Mouse (Mus musculus) common myeloid progenitor, adult 5-6 weeks (primary cell): ENCODE measurements around the gene Tpcn2. TPM values are rescaled to one million over a fixed set of nuclear protein-coding genes. Genes with fewer than 3 reads are reported as not detected.

Source experiments
- ATAC-seq: replicated peaks from 2 replicates; pipeline ENCODE4 v1.8.0; 2016; ENCODE audit warnings: low read depth, mild to moderate bottlenecking, moderate TSS enrichment, inconsistent platforms; ENCODE audit not compliant: poor library complexity, severe bottlenecking
- total RNA-seq: library from RNA; stranded (forward); fragments of 200-1000, 187-1606 nt; gene quantifications from 2 replicates; pipeline ENCODE4 v1.2.3, GENCODE M21; 2017

The Tpcn2 gene
- total RNA-seq, 1 experiment from 2014 or later = 8.7 TPM

DNA sequence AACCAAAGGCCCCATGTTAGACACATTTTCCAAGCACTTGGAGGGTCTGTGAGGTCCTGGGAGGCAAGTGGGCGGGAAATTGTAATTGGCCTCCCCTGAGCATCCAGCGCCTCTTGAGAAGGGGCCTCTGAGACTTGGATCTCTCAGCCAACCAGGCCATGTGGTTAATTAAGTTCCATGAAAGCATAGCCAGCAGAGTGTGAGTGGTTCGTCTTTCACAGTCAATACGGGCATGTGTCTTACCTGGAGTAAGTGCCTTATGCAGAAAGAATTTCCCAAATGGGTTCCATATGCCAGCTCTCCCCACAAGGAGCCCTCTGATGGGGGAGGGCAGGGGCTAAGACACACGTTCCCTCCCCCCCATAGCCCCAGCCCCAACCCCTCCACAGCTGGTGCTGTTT is 104.1 kb downstream of the Tpcn2 start:
- no peak for ATAC-seq

DNA sequence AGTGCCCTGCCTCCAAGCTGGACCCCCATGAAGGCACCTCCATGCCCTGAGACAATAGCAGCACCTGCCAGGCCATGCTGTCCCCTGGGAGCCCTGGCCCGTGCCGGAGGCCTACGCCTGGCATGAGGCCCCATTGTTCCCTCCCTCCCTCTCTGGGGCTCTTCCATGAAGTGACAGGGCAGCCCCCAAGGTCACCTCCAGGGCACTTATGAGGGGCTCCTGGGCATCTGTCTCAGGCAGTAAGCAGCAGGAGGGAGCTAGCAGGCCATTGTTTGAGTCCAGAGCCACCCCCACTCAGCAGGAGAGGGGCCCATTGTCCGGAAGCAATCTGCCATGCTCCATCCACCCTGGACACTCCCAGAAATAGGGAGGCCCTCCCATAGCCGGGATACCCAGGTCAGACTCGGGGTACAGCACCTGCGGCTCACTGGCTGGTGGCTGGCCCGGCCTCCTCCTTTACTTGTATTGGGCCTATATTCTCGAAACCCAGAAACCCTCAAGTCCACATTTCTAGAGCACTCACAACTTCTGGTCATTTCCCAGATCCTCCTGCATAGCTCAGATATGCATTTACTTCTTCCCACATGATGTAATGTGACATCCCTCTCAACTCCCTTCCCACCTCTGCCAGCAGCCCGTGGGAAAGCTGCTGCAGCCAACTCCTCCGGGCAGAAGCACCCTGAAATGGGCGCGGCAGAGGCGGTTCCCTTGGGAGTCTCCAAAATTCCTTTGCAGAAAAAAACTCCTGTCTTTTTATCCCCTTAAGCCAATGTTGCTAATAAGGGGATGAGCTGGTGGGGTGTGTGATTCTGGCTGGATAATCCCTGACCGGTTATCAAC is 106.8 kb downstream of the Tpcn2 start:
- ATAC-seq = no peak

DNA sequence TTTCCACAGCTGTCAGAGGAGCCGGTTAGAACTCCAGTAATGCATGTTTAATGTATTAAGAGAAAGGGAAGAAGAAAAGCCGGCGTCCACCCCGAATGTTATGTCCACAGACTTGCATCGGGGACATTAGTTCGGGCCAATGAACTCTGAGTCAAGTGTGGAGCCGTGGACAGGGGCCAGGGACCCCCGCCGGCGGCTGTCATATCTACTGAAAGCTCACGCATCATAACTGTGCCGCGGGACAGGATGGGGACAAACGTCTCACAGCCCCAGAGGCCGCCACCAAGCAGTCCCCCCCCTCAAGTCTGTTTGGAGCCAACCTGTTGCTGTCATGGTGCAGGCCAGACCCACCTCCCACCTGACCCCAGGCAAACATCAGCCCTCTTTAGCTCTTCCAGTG is 110.2 kb downstream of the Tpcn2 start:
- ATAC-seq = no peak

DNA sequence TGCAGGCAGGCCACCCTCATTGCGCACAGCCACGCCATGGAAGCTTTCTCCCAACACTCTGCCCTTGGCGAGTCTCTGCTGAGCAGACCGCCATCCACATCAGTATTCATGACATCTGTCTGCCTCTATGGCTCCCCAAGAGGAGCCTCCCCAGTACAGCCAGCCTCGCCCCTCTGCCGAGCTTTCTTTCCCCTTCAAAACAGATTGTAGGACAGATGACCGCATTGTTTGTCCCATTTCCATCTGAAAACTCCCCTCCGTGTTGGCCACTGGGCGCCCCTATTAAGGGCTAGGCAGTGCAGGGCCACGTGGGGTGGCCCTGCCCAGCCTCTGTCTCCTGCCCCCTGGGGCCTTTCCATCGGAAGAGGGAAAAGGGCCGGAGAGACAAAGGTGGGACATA is 110.7 kb downstream of the Tpcn2 start:
- ATAC-seq = no peak

DNA sequence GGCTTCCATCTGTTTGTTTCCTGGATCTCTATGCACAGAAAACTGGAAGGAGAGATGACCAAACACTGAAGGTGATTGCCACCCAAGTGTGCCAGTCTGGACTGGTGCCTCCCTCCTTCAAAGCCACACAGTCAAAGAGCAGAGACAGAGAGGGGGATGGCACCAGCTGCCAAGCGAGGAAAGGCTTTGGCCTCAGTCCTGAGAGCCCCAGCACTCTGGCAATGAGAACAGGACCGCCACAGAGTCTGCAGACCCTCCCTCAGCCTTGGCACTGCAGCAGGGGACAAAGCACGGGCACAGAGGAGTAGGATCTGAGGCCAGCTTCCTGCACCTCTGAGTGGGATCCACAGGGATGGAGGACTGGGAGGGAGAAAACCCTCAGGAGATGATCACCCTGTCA is 114.1 kb downstream of the Tpcn2 start:
- no peak for ATAC-seq

DNA sequence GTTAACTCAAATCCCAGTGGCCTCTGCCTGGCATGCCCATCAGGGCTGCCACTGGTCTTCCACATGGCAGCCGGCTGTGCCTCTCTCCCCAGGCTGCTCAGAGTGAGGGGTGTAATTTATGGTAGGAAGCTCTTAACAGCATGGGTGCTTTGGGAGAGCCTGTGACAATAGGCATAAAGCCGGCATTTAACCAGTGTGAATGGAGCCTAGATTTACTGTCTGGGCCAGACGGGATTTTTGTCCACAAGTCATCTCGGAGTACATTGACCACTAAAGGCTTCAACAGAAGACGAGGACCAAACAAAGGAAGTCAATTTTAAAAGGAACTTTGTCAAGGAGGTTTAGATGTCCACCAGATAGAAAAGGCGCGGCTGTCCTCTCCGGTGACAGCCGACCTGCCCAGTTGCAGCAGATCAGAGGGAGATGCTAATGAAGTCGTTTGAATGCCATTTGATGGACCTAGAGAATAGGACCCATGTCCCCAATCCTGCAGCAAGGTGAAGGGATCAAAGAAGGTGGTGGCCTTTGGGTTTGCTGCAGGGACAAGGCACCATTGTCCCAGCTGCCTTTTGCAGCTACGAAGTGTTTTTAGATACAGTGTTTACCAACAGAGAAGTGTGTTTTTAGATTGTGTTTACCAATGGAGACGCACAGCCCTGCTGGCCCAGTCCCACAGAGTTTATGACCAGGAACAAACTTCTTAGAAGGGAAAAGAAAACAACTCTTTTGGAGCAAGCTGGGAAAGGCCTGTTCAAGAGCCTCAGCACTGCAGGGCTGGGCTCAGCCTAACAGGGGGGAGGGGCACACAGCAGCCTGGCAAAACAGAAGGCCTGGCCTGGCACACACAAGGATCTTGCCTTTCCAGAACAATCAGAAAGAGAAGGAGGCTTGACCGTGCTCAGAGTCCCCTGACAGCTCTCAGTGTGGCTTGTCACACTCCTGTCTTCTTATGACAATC is 124.2 kb downstream of the Tpcn2 start:
- no peak for ATAC-seq

DNA sequence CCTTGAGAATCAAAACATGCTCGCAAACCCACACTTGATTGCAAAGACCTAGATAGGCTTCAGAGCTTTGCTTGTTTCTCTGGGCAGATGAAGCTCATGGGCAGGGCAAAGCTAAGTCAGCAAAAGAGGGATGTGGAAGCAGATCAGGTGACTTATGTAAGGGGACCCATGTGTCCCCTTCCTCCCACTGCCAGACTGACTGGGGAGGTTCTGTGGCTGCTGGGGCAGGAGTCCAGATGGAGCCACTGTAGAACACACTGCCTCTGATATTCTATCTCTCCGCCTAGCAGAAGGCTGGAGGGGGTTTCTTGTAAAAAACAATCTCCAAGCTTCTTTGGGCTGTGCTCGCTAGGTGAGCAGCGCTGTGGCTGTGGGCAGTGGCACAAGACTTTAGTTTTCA is 128.1 kb downstream of the Tpcn2 start:
- no peak for ATAC-seq

DNA sequence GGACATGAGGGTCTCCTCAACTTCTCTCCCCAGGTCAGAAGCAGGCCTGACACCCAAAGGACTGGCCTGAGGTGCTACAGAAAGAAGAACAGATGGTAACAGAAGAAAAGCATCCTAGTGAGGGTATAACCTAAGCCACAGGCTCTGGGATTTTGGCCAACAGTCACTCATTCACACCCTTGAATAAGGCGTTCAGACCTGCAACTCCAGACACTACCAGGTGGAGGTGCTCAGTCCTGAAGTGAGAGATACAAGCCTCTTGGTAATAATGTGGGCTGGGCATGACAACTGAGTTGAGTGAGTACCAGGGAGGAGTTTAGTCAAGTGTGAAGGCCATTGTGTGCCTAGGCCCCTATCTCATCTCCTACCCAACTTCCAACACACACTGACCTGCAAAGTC is 129.7 kb downstream of the Tpcn2 start:
- no peak for ATAC-seq

DNA sequence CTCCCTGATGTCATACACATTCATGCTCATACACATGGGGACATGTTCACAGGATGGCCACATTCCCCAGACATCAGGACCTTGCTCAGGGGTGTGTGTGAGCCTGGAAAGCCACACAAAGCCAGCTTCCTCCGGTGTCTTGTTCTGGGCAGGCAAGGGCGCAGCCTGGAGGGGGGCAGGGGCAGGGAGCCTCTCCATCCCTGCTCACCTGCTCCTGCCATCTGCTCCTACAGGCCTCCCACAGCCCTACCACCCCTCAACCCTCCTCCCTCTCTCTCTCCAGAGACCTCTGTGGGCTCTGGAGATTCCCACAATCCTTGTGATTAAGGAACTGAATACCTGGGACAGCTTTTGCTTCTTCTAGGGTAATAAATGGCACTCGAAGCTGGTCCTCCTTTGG is 132.0 kb downstream of the Tpcn2 start:
- no peak for ATAC-seq

DNA sequence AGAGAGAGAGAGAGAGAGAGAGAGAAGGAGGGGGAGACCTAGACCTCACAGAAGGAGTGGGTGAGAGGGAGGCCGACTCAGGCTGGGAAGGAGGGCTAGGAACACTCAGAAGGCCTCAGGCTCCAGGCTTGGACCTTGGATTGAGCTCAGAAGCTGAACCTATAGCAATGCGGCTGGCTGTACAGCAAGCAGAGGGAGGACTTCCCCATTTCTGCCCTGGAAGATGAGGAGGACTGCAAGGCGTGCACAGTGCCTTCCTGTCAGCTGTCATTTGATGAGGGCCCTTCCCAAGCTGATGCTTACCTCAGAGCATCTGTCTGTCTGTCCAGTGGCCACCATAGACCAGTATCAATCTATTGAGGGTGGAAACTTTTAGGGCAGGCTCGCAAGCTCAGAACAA is 134.9 kb downstream of the Tpcn2 start:
- peak; percentile 71 for ATAC-seq

DNA sequence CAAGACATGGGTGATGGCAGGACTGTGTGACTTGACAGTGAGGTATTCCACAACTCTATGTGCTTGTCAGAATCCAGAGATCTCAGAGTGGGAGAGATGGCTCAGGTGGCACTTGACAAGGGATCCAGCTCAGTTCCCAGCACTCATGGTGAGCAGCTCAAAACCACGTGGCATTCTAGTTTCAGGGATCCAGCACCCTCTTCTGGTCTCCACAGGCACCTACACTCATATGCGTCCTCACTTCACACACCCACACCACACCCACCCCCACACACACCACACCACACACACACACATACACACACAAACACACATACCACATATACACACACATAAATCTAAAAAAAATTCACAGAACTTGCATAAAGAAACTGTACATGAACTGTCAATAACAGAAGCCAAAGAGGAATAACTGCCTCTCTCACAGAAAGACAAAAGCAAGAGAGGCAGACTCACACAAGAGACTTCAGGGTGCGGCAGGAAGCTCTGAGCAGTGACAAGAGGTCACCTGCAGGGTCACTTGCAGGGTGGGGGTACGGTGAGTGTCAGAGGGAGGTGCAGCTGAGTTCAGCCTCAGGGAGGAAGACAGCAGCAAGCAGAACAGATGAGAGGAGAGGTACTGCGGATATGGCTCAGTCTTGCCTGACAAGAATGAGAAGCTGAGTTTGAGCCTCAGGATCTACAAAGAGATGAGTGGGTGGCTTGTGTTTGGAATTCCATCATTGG is 135.7 kb downstream of the Tpcn2 start:
- ATAC-seq = no peak

DNA sequence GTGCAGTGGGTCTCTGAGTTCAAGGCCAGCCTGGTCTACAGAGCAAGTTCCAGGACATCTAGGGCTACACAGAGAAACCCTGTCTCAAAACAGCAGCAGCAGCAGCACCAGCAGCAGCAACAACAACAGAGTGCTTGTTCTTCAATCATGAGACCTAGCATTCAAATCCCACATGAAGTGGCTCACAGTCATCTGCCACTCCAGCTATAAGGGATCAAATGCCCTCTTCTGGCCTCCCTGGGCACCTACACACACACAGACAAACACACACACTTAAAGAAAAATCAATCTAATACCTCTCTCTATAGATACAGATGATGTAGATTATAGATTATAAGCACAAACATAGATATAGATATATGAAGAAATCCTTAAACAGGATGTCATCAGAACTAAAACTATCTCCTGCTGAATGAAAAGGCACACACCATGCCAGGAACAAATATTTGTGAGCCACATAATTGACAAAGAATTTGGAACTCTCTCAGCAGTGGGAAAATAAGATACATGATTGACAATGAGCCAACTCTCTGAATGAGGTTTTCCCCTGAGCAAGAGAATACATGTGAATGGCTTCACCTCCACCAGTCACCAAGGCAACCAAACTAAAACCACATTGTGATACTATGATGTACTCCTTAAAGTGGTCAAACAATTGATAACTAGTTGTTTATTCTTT is 137.4 kb downstream of the Tpcn2 start:
- no peak for ATAC-seq

DNA sequence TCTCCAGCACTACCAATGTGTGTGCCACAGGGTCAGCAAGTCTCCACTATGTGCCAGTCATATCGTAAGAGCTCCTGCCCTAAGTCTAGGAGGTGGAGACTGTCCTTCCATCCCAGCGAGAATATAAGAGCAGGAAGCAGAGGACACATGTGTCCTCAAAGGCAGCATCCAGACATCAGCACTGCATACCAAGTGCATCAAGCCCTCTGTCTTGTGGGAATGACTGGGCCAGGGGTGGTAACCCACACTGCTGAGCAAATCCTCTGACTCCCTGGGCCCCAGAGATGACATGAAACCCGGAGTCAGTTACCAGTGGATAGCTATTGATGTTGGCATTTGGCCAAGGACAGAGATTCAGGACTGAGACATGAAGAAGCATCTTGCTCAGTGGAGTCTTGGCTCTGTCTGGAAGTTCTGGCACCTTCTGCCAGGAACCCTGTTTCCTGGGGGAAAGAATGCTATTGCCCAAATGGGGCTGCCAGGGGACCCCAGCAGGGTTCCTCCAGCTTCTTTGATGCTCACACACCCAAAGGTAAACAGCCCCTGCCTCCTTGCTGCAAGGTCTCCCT is 140.2 kb downstream of the Tpcn2 start:
- no peak for ATAC-seq

DNA sequence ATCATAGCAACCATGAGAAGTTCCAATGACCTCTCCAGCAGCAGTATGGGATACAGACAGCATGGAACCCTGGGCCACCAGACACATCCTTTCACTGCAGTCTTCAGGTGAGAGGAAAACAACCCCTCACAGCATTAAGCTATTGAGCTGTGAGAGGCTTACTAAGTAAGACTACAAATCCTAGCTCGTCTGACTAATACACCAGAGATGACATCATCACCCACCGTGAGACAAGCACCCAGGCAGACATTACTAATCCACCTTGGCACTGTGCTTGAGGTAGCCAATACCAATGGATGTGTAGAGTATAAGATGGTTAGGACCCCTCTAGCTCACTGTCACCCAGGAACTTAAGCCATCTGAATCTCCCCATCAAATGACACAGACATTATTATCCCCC is 143.2 kb downstream of the Tpcn2 start:
- no peak for ATAC-seq

DNA sequence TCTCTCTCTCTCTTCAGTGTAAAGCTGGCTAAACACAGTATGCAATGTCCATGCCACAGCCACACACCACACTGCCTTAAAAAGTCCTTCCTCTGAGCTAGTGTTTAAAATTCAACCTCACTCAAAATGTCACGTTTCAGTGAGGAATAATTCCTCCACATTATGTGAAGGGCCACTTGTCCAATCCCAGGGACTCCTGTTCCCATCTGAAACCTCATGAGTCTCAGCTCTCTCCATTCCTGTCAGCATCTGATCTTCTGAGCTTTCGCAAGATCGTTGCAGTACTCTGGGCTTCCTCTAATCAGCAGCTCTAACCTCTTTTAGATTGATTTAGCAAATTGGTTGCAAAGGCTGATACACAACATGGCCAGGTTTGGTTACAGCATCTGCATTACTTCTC is 144.2 kb downstream of the Tpcn2 start:
- no peak for ATAC-seq

DNA sequence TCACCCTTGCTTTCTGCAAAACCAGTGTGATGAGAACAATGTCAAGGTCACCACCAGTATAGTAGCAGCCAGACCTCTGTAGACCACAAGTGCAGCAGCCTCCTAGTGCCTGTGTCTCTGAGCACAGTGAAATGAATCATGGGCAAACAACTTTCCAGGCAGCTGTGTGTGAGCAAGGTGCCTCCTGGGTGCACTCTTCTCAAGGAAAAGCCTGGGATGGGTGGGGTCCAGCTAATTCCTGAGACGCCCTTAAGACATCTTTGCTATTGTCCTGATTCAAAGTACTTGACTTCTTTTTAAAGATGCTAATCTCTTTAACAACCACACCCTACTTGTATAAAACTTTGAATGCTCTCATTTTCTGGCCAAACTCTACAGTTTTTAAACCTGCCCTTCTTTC is 144.7 kb downstream of the Tpcn2 start:
- no peak for ATAC-seq

DNA sequence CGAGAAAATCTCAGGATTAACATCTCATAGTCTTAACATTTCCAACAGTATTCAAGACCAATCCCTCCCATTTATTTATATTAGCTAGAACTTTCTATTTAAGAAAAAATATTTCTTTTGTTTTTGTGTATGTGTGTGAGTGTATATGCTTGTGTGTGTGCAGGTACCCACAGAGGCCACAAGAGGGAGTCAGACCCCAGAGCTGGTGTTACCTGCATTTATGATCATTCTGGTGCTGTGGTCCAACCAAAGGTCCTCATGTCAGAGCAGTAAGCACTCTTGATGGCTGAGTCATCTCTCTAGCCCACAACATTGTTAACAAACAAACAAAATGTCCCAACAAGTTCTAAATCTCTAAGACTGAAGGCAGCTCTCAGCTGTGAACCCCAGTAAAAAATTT is 145.9 kb downstream of the Tpcn2 start:
- ATAC-seq = no peak

DNA sequence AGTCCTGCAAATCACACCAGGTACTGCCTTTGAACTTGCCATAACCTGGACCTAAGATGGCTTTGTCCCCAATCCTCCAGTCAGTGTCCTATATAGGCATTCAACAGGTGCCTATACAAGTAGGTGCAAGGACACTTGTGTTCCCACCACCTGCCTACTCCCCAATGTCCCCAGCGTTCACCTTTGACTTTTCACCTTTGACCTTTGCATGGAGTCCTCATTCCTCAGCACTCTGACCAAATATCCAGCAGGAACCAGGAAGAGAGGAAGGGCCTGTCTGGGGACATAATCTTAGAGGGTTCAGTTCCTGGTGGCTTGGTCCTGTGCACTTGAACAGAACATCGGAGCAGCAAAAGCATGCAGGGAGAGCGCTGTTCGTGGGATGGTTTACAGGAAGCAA is 147.0 kb downstream of the Tpcn2 start:
- ATAC-seq = no peak
